Mouse (Mus musculus): ENCODE measurements around the gene Myo18b. TPM values are rescaled to one million over a fixed set of nuclear protein-coding genes. Genes with fewer than 3 reads are reported as not detected.

Myo18b gene
- polyA plus RNA-seq, 1 experiment from 2014 or later = 0.14 TPM

GRCm38 (mm10) chr5:112907504-112907903 is 11.3 kb upstream of the Myo18b start:
- WGBS = 61% methylated on average over 6 of the region's 6 CpGs
- H3K27me3 ChIP-seq (ENCODE audit: control insufficient read depth, insufficient read depth, low read length) = no peaks in the 10 kb centered on the region
- H3K36me3 ChIP-seq (replicated peaks; ENCODE audit: control insufficient read depth, insufficient read depth, low read depth, low read length) = no peaks in the 10 kb centered on the region
- H3K4me3 ChIP-seq (ENCODE audit: low read depth, low read length) = no peak overlapping the region
- H3K9me3 ChIP-seq (replicated peaks; ENCODE audit: control insufficient read depth, low read length) = no peaks in the 10 kb centered on the region
- H3K9ac ChIP-seq (replicated peaks; ENCODE audit: low read length) = no peak overlapping the region
- ATAC-seq (replicated peaks; ENCODE audit: insufficient number of reproducible peaks, low FRiP score, low TSS enrichment, low read depth) (no peak), DNase-seq (ENCODE audit: low spot score) (no peak)
- H3K4me1 ChIP-seq (ENCODE audit: control insufficient read depth, insufficient read depth, low read length) = no peaks in the 10 kb centered on the region
- H3K4me2 ChIP-seq (ENCODE audit: low read depth, low read length) = no peak overlapping the region
- H3K27ac ChIP-seq (replicated peaks; ENCODE audit: low read depth, low read length) = no peak overlapping the region

- no peak for DNase-seq (ENCODE audit: low spot score)
- WGBS = 71% methylated on average over 5 of the region's 5 CpGs
Observed at GRCm38 (mm10) chr5:112893462-112894060, 2.6 kb downstream of the Myo18b start.

DNA sequence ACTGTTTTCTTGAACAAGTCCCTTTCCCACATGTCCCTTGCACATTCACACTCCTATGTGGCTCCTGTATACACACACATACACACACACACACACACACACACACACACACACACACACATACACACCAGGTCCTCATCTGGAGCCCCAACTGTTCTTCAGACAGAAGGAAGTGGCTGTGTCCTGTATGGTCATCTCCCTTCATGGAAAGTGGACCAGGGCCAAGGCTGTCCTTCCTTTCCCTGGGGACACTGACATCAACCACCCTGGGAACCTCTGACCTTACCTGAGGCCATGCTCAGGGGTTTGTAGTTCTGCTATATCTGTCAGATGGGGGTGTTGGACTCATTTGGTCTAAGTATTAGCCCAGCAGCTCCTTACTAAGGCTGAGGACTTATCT is 3.8 kb downstream of the Myo18b start:
- Histone ChIP-seq H3K4me2 (ENCODE audit: low read depth, low read length) (no peak overlapping the region), H3K9me3 (replicated peaks; ENCODE audit: control insufficient read depth, low read length) (no peaks in the 10 kb centered on the region), H3K9ac (replicated peaks; ENCODE audit: low read length) (no peak overlapping the region), H3K4me1 (ENCODE audit: control insufficient read depth, insufficient read depth, low read length) (no peaks in the 10 kb centered on the region), H3K36me3 (replicated peaks; ENCODE audit: control insufficient read depth, insufficient read depth, low read depth, low read length) (no peaks in the 10 kb centered on the region), H3K27ac (replicated peaks; ENCODE audit: low read depth, low read length) (no peak overlapping the region), H3K27me3 (ENCODE audit: control insufficient read depth, insufficient read depth, low read length) (no peaks in the 10 kb centered on the region), H3K4me3 (ENCODE audit: low read depth, low read length) (no peak overlapping the region)
- DNase-seq (ENCODE audit: low spot score) (no peak), ATAC-seq (replicated peaks; ENCODE audit: insufficient number of reproducible peaks, low FRiP score, low TSS enrichment, low read depth) (no peak)

More at GRCm38 (mm10) chr5:112893462-112894060, 2.6 kb downstream of the Myo18b start:
- no peak overlapping the region for H3K4me3 ChIP-seq (ENCODE audit: low read depth, low read length)
- no peak overlapping the region for H3K27ac ChIP-seq (replicated peaks; ENCODE audit: low read depth, low read length)
- no peaks in the 10 kb centered on the region for H3K9me3 ChIP-seq (replicated peaks; ENCODE audit: control insufficient read depth, low read length)
- H3K4me2 ChIP-seq (ENCODE audit: low read depth, low read length) = no peak overlapping the region
- H3K27me3 ChIP-seq (ENCODE audit: control insufficient read depth, insufficient read depth, low read length) = no peaks in the 10 kb centered on the region
- no peaks in the 10 kb centered on the region for H3K4me1 ChIP-seq (ENCODE audit: control insufficient read depth, insufficient read depth, low read length)
- H3K36me3 ChIP-seq (replicated peaks; ENCODE audit: control insufficient read depth, insufficient read depth, low read depth, low read length) = no peaks in the 10 kb centered on the region
- ATAC-seq (replicated peaks; ENCODE audit: insufficient number of reproducible peaks, low FRiP score, low TSS enrichment, low read depth) = no peak
- H3K9ac ChIP-seq (replicated peaks; ENCODE audit: low read length) = no peak overlapping the region

GRCm38 (mm10) chr5:112888651-112889050 is 7.5 kb downstream of the Myo18b start:
- DNase-seq (ENCODE audit: low spot score) (no peak), ATAC-seq (replicated peaks; ENCODE audit: insufficient number of reproducible peaks, low FRiP score, low TSS enrichment, low read depth) (no peak)
- H3K4me2 ChIP-seq (ENCODE audit: low read depth, low read length) = no peak overlapping the region
- no peak overlapping the region for H3K27ac ChIP-seq (replicated peaks; ENCODE audit: low read depth, low read length)
- no peaks in the 10 kb centered on the region for H3K9me3 ChIP-seq (replicated peaks; ENCODE audit: control insufficient read depth, low read length)
- no peak overlapping the region for H3K9ac ChIP-seq (replicated peaks; ENCODE audit: low read length)
- H3K36me3 ChIP-seq (replicated peaks; ENCODE audit: control insufficient read depth, insufficient read depth, low read depth, low read length) = no peaks in the 10 kb centered on the region
- H3K4me3 ChIP-seq (ENCODE audit: low read depth, low read length) = no peak overlapping the region
- WGBS = 53% methylated on average over 7 of the region's 7 CpGs
- H3K27me3 ChIP-seq (ENCODE audit: control insufficient read depth, insufficient read depth, low read length) = no peaks in the 10 kb centered on the region
- H3K4me1 ChIP-seq (ENCODE audit: control insufficient read depth, insufficient read depth, low read length) = no peaks in the 10 kb centered on the region

DNA sequence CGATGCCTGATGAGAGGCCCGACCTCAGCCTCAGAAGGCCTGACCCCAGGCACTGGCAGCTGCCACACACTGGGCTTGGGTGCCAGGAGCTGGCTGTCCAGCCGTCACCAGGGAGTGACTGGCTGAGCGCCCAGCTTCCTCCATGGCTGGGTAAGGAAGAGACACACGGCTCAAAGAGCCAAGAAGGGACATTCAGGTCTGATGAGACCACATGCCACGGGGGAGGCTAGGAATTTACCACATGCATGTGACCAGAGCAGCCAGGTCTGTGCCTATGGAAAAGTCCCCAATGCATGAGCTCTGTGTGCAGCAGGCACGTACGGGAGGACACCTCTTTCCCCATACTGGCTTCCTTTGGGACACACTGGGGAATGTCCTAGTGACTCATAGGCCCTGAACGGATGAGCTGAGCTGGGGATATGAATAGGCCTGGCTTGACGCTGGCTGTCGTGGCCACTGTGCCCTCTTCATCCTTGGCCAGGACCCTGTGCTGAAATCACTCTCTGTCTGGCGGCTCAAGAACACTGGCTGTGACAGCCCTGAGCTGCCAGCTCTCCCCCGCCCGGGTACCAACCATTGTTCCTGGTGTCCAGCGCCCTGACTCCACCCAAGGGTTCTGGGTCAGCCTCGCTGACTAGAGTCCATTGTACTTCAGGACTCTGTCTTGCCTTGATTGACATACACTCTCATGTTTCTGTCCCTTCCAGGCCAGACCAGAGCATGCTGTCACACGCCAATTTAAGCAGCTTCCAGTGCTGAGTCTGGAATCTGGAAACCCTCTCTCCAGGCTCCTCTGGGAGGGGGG is 9.3 kb downstream of the Myo18b start:
- WGBS = 54% methylated on average over 17 of the region's 17 CpGs
- no peaks in the 10 kb centered on the region for H3K27me3 ChIP-seq (ENCODE audit: control insufficient read depth, insufficient read depth, low read length)
- H3K9me3 ChIP-seq (replicated peaks; ENCODE audit: control insufficient read depth, low read length) = no peaks in the 10 kb centered on the region
- ATAC-seq (replicated peaks; ENCODE audit: insufficient number of reproducible peaks, low FRiP score, low TSS enrichment, low read depth) (no peak), DNase-seq (ENCODE audit: low spot score) (no peak)
- H3K4me1 ChIP-seq (ENCODE audit: control insufficient read depth, insufficient read depth, low read length) = no peaks in the 10 kb centered on the region
- H3K27ac ChIP-seq (replicated peaks; ENCODE audit: low read depth, low read length) = no peak overlapping the region
- H3K36me3 ChIP-seq (replicated peaks; ENCODE audit: control insufficient read depth, insufficient read depth, low read depth, low read length) = no peaks in the 10 kb centered on the region
- no peak overlapping the region for H3K9ac ChIP-seq (replicated peaks; ENCODE audit: low read length)
- H3K4me2 ChIP-seq (ENCODE audit: low read depth, low read length) = no peak overlapping the region
- no peak overlapping the region for H3K4me3 ChIP-seq (ENCODE audit: low read depth, low read length)

DNA sequence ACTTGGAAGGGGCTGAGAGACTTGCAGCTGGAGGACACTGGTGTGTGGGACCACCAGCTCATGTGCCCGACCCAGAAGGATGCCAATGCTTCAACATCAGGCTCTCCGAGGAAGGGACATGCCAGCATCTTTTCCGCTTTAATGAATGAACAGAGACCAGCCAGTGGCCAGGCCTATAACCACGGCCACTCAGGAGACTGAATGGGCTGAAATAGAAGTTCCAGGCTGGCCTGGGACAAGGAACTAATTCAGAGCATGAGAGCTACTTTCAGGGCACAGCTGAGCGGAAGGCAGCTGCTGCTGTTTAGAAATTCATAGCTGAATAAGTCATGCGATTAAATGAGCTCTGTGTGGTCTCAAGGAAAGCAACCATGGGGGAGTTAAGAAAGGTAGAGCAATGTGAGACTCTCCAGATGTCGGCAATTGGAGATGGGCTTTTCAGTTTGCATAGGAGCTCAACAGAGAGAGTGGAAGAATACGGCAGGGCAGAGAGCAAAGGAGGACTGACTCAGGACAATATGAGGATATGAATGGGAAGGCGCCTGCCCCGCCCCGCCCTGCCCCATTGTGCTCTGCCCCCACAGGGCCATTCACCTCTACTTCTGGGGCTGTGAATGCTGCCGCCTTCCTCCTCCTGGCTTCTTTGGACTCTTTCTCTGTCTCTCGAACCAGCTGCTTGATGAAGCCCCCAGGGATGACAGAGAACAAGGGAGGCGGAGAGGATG is 18.6 kb downstream of the Myo18b start:
- DNase-seq (ENCODE audit: low spot score) = peak; percentile 51
- peak; percentile 70; the same call in 1 of the 2 replicates for ATAC-seq (replicated peaks; ENCODE audit: insufficient number of reproducible peaks, low FRiP score, low TSS enrichment, low read depth)

DNA sequence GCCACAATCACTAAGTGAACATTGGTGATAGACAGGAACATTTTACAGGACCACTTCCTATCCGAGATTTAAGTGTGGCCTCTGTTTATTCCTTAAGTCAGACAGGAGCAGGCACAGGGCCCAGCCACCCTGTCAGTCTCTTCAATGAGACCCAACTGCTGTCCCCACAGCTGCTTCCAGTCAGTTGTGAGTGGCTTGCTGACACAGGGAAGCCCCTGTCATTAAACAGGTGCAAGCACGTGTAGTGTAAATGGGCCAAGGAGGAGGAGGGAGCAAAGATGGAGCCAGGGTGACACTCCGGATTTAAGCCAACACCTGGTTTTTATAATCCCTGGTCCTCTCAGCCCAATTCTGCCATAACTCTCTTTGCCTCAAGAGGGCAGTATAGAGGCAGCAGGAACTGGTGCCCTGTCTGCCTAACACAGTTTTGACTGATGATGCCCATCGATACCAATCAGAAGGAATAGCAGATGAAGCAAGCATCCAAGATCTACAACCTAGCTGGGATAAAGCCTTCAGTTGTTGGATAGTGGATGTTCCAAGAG is 19.2 kb downstream of the Myo18b start:
- no peak overlapping the region for H3K4me3 ChIP-seq (ENCODE audit: low read depth, low read length)
- ATAC-seq (replicated peaks; ENCODE audit: insufficient number of reproducible peaks, low FRiP score, low TSS enrichment, low read depth) (no peak), DNase-seq (ENCODE audit: low spot score) (peak; percentile 73)
- no peaks in the 10 kb centered on the region for H3K4me1 ChIP-seq (ENCODE audit: control insufficient read depth, insufficient read depth, low read length)
- H3K27ac ChIP-seq (replicated peaks; ENCODE audit: low read depth, low read length) = no peak overlapping the region
- no peaks in the 10 kb centered on the region for H3K27me3 ChIP-seq (ENCODE audit: control insufficient read depth, insufficient read depth, low read length)
- WGBS = 37% methylated on average over 4 of the region's 4 CpGs
- H3K36me3 ChIP-seq (replicated peaks; ENCODE audit: control insufficient read depth, insufficient read depth, low read depth, low read length) = no peaks in the 10 kb centered on the region
- H3K4me2 ChIP-seq (ENCODE audit: low read depth, low read length) = no peak overlapping the region
- H3K9ac ChIP-seq (replicated peaks; ENCODE audit: low read length) = no peak overlapping the region
- H3K9me3 ChIP-seq (replicated peaks; ENCODE audit: control insufficient read depth, low read length) = no peaks in the 10 kb centered on the region

More for the DNA sequence above, 18.6 kb downstream of the Myo18b start:
- Histone ChIP-seq H3K4me3 (ENCODE audit: low read depth, low read length) (no peak overlapping the region), H3K4me1 (ENCODE audit: control insufficient read depth, insufficient read depth, low read length) (no peaks in the 10 kb centered on the region), H3K9ac (replicated peaks; ENCODE audit: low read length) (no peak overlapping the region), H3K4me2 (ENCODE audit: low read depth, low read length) (no peak overlapping the region), H3K36me3 (replicated peaks; ENCODE audit: control insufficient read depth, insufficient read depth, low read depth, low read length) (no peaks in the 10 kb centered on the region), H3K9me3 (replicated peaks; ENCODE audit: control insufficient read depth, low read length) (no peaks in the 10 kb centered on the region), H3K27me3 (ENCODE audit: control insufficient read depth, insufficient read depth, low read length) (no peaks in the 10 kb centered on the region), H3K27ac (replicated peaks; ENCODE audit: low read depth, low read length) (no peak overlapping the region)
- 58% methylated on average over 14 of the region's 14 CpGs for WGBS

Measured in embryonic facial prominence, embryonic 11.5 days (tissue).